Mouse (Mus musculus) heart, postnatal 36 days (tissue): ENCODE measurements around the gene Pkp4. TPM values are rescaled to one million over a fixed set of nuclear protein-coding genes. Genes with fewer than 3 reads are reported as not detected.
"Not testable (repeated sequence)": the region's sequence is repeated elsewhere in the genome, so short reads cannot be mapped to it uniquely, and the experiment has no call there.

ENCODE experiments used
- DNase-seq, 2 experiments: peaks; one replicate each; pipeline ENCODE4 v3.0.0; 2021 to 2022
- intact Hi-C: fragments of 180-260 bp; cut with DNase I; formaldehyde crosslinking; loops from one replicate; pipeline ENCODE4 v1.15.1; 2025
- total RNA-seq, 2 experiments: library from RNA; stranded (reverse); gene quantifications; 2 replicates each; pipeline ENCODE4 v1.2.3; 2021

The Pkp4 gene
- total RNA-seq, 2 experiments from 2014 or later, result 146 to 197 TPM

- intact Hi-C loops, result no loop called here
- DNase-seq, result no peak
These were observed 199.2 kb downstream of the Pkp4 start for GRCm38 (mm10) chr2:59359760-59360342.

- intact Hi-C loops, result no loop called here
- DNase-seq, result no peak
These were observed 200.7 kb downstream of the Pkp4 start for GRCm38 (mm10) chr2:59361350-59361780.

- no peak for DNase-seq
- intact Hi-C loops, result no loop called here
These were observed 203.6 kb downstream of the Pkp4 start for GRCm38 (mm10) chr2:59364156-59364842.

- no peak for DNase-seq
- intact Hi-C loops, result no loop called here
These were observed 206.5 kb downstream of the Pkp4 start for GRCm38 (mm10) chr2:59367191-59367590.

GRCm38 (mm10) chr2:59373113-59373512, 212.5 kb downstream of the Pkp4 start:
- intact Hi-C loops, result no loop called here
- DNase-seq, result no peak

- no peak for DNase-seq
- intact Hi-C loops, result no loop called here
These were observed 217.4 kb downstream of the Pkp4 start for GRCm38 (mm10) chr2:59378096-59378495.

GRCm38 (mm10) chr2:59378861-59379260, 218.2 kb downstream of the Pkp4 start:
- not testable (repeated sequence) for DNase-seq

GRCm38 (mm10) chr2:59383231-59383630, 222.6 kb downstream of the Pkp4 start:
- no peak for DNase-seq
- intact Hi-C loops, result no loop called here

More at GRCm38 (mm10) chr2:59378861-59379260, 218.2 kb downstream of the Pkp4 start:
- intact Hi-C loops, result not testable (repeated sequence)

GRCm38 (mm10) chr2:59383852-59384776, 223.5 kb downstream of the Pkp4 start:
- DNase-seq, result no peak
- intact Hi-C loops, result no loop called here

- no peak for DNase-seq
- intact Hi-C loops, result no loop called here
These were observed 224.7 kb downstream of the Pkp4 start for GRCm38 (mm10) chr2:59385211-59385935.

- DNase-seq, result no peak
- intact Hi-C loops, result no loop called here
These were observed 229.3 kb downstream of the Pkp4 start for GRCm38 (mm10) chr2:59389971-59390370.

GRCm38 (mm10) chr2:59393177-59393576, 232.5 kb downstream of the Pkp4 start:
- no peak for DNase-seq
- intact Hi-C loops, result no loop called here

- intact Hi-C loops, result no loop called here
- DNase-seq, result no peak
These were observed 234.0 kb downstream of the Pkp4 start for GRCm38 (mm10) chr2:59394651-59395050.

- intact Hi-C loops, DNase-seq: not testable (repeated sequence)
These were observed 234.6 kb downstream of the Pkp4 start for GRCm38 (mm10) chr2:59395160-59395650.

GRCm38 (mm10) chr2:59396555-59396954, 235.9 kb downstream of the Pkp4 start:
- DNase-seq, result no peak
- intact Hi-C loops, result no loop called here

- intact Hi-C loops, result no loop called here
These were observed 236.9 kb downstream of the Pkp4 start for GRCm38 (mm10) chr2:59397531-59397930.

GRCm38 (mm10) chr2:59400901-59401378, 240.3 kb downstream of the Pkp4 start:
- intact Hi-C loops, result loop anchor here (2.0 kb wide), 1 partner anchor 38 kb away; no protein-coding TSS in a partner anchor
- DNase-seq, result peak in 1 of 2 experiments; percentile 41

More at GRCm38 (mm10) chr2:59397531-59397930, 236.9 kb downstream of the Pkp4 start:
- DNase-seq, result no peak

GRCm38 (mm10) chr2:59401841-59402461, 241.3 kb downstream of the Pkp4 start:
- peak; percentile 53 to 56 for DNase-seq

GRCm38 (mm10) chr2:59404022-59404421, 243.4 kb downstream of the Pkp4 start:
- intact Hi-C loops, result no loop called here
- DNase-seq, result no peak

More at GRCm38 (mm10) chr2:59401841-59402461, 241.3 kb downstream of the Pkp4 start:
- intact Hi-C loops, result loop anchor here (2.0 kb wide), 1 partner anchor 37 kb away; no protein-coding TSS in a partner anchor
